Mouse (Mus musculus): ENCODE data around the gene Prss50. TPM values are rescaled to one million over a fixed set of nuclear protein-coding genes. Genes with fewer than 3 reads are reported as not detected.

Prss50 gene
- polyA plus RNA-seq, 1 experiment, result not detected

DNA sequence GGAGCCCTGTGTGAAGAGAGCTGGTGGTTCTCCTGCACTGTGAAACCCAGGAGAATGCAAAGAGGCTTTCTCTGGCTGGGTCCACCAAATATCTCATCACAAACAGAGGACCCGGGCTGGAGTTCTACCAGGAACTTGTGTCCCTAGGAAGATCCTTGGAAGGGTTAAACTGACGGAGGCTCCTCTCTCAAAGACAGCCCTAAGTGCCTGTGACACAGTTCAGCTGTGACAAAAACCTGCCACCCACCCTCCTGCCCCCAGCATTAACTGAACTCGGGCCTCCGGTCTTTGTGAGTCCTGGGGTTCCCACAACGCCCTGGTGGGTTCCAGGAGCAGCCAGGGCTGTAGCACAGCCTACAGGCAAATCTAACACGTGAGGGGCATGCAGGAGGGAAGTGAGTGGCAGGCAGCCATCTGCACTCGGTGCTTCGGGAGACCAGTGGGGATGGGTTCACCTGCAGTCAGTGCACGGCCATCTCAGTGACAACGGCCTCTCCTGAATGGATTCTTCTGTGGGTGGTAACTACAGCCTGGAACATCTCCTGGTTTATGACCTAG is 41.8 kb downstream of the Prss50 start:
- Histone ChIP-seq H3K4me1 (ENCODE audit: control insufficient read depth, insufficient read depth, low read length) (no peaks in the 10 kb centered on the region), H3K27ac (ENCODE audit: insufficient read depth, low read length) (no peak overlapping the region), H3K4me3 (ENCODE audit: insufficient read depth, low read length) (no peak overlapping the region)
- no peak for TF ChIP-seq CTCF (IDR thresholded peaks at IDR 0.05; ENCODE audit: borderline replicate concordance, insufficient read depth, low read length)
- TF ChIP-seq POLR2A (IDR thresholded peaks at IDR 0.05; ENCODE audit: low read depth, low read length), result no peak

DNA sequence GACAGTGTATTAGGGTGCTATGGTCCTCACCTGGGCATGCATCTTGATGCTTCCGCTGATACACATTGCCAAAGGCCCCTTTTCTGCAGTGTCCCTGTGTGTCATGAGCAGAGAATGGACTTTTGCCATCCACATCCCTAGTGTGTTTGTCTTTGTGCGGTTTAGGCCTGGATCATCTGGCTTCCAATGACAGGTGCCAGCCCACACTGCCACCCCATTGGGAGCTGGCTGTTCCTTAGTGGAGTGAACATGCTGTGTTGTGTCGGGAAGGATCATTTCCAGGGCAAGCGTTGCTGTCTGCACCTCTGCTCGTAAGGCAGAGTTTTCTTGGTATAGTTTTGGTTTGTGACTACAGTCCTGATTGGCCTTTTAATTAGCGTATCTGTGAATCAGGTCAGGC is 43.4 kb downstream of the Prss50 start:
- TF ChIP-seq POLR2A (IDR thresholded peaks at IDR 0.05; ENCODE audit: low read depth, low read length), result no peak
- no peak for TF ChIP-seq CTCF (IDR thresholded peaks at IDR 0.05; ENCODE audit: borderline replicate concordance, insufficient read depth, low read length)
- Histone ChIP-seq H3K27ac (ENCODE audit: insufficient read depth, low read length) (no peak overlapping the region), H3K4me3 (ENCODE audit: insufficient read depth, low read length) (no peak overlapping the region), H3K4me1 (ENCODE audit: control insufficient read depth, insufficient read depth, low read length) (no peaks in the 10 kb centered on the region)

DNA sequence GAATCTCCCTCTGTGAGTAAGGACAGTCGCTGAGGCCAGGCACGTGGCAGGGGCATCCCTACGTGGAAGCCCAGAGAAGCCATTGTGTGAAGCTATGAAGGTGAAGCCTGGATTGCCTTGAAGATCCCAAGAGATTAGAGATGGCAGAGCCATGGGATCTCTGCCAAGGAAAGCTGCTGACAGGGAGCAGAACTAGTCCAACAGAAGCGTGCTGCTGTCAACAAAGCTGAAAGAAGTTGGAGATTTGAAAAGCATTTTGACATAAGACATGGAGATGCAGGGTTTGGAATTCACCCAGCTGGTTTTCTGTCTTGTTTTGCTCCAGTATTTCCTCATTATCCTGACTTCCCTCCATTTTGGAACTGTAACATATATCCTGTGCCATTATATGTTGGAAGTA is 44.5 kb downstream of the Prss50 start:
- no peaks in the 10 kb centered on the region for H3K4me1 ChIP-seq (ENCODE audit: control insufficient read depth, insufficient read depth, low read length)
- no peak overlapping the region for H3K27ac ChIP-seq (ENCODE audit: insufficient read depth, low read length)
- TF ChIP-seq CTCF (IDR thresholded peaks at IDR 0.05; ENCODE audit: borderline replicate concordance, insufficient read depth, low read length), result no peak
- no peak for TF ChIP-seq POLR2A (IDR thresholded peaks at IDR 0.05; ENCODE audit: low read depth, low read length)
- H3K4me3 ChIP-seq (ENCODE audit: insufficient read depth, low read length), result no peak overlapping the region

DNA sequence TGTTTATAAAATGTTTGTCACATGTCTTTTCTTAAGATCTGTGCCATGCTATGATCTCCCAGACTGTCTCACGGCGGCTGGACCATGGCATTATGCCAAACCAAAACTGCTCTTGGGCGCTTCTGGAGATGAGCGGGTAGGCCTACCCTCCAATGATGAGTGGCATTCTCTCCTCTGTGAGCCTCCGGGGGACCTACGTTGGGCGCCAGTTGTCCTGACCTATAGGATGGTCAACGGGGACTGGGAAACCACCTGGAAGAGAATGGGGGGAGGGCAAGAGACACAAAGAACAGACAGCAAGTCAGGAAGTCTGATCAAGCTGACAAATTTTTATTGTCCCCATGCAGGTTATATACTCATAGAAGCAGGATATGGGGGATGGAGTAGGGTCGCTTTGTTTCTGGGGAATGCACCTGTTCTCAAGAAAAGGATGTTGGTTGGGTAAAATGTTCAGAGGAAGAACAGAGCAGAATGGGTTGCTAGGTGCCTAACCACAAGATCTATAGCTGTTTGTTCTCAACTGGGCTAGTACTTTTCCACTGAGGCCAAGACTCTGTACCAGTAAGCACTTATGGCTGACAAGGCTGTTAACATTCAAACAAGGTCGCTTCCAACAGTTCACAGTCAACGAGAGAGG is 49.6 kb downstream of the Prss50 start:
- H3K27ac ChIP-seq (ENCODE audit: insufficient read depth, low read length), result no peak overlapping the region
- TF ChIP-seq POLR2A (IDR thresholded peaks at IDR 0.05; ENCODE audit: low read depth, low read length), result no peak
- no peak for TF ChIP-seq CTCF (IDR thresholded peaks at IDR 0.05; ENCODE audit: borderline replicate concordance, insufficient read depth, low read length)
- no peak overlapping the region for H3K4me3 ChIP-seq (ENCODE audit: insufficient read depth, low read length)
- H3K4me1 ChIP-seq (ENCODE audit: control insufficient read depth, insufficient read depth, low read length), result no peaks in the 10 kb centered on the region

DNA sequence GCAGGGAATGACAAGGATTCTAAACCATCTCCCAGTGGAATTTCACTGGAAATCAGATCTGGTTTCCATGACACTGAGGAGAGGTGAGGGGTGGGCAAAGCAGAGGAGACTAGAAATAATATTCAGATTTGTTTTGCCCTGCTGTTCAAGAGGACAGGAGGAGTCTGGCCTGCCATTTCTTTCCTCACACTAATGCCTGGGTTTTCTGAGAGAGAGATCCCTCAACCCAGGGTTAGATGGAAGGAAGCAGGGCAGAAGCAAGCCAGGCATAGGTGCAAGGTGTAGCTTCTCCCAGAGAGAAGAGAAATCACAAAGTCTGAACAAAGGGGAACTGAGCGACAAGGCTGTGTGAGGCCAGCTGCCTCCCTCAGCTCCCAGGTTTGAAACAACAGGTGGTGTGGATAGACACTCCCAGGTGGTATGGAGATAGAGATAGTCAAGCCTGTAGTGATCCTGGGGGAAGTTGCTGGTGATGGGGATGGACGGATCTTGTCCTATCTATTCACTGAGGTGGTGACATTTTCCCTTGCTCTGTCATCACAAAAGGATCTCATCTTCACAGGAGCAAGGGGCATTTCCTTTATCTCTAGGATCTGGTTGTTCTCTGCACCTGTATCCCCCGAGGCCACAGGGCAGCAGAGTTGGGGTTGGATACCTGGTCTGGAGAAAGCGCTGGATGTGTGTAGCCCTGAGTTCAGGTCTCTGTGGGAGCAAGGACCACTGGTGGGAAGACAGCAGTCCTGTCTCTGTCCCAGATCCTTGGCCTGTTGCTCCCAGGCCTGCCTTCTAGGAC is 50.3 kb downstream of the Prss50 start:
- Histone ChIP-seq H3K4me3 (ENCODE audit: insufficient read depth, low read length) (no peak overlapping the region), H3K27ac (ENCODE audit: insufficient read depth, low read length) (no peak overlapping the region), H3K4me1 (ENCODE audit: control insufficient read depth, insufficient read depth, low read length) (no peaks in the 10 kb centered on the region)
- no peak for TF ChIP-seq POLR2A (IDR thresholded peaks at IDR 0.05; ENCODE audit: low read depth, low read length)
- TF ChIP-seq CTCF (IDR thresholded peaks at IDR 0.05; ENCODE audit: borderline replicate concordance, insufficient read depth, low read length), result no peak

DNA sequence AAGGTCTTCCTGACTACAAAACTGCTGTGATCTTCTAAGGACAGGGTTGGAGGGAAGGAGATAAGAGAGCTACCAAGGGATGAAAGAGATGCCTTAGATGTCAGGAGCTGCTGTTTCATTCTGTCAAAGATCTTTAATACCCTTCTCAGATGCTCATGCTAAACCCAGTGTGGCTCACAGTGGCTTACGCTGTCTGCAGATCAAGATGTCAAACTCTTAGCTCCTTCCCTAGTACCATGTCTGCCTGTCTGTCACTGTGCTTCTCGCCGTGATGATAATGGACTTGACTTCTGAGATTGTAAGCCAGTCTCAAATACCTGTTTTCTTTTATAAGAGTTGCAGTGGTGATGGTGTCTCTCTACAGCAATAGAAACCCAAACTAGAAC is 50.9 kb downstream of the Prss50 start:
- no peak overlapping the region for H3K4me3 ChIP-seq (ENCODE audit: insufficient read depth, low read length)

DNA sequence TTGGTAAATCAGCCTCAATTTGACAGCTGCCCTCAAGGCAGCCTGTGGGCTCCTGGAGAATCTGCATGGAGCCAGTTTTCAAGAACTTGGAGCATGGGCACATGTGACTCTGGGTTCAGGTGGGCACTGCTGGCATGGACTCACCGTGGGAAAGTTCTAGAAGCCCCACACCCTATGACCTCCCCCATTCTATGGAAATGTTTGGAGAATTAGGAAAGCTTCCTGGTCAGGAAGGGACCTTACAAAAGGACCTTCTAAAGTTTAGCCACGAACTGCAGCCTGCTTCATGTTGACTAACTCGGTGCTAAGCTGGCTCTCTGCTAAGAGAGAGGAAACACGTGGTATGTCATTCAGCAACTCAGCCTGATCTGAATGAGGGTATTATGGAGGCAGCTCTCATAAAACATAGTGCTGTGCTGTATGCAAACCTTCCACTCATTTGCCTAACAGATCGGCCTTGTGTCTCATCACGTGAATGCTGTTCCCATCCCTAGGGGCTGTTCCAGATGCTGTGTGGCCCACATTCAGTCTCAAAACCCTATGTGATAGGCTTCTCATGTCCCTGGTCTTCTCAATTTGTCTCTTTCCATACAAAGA is 51.7 kb downstream of the Prss50 start:
- TF ChIP-seq CTCF (IDR thresholded peaks at IDR 0.05; ENCODE audit: borderline replicate concordance, insufficient read depth, low read length) (no peak), POLR2A (IDR thresholded peaks at IDR 0.05; ENCODE audit: low read depth, low read length) (no peak)
- no peaks in the 10 kb centered on the region for H3K4me1 ChIP-seq (ENCODE audit: control insufficient read depth, insufficient read depth, low read length)
- H3K4me3 ChIP-seq (ENCODE audit: insufficient read depth, low read length), result no peak overlapping the region
- no peak overlapping the region for H3K27ac ChIP-seq (ENCODE audit: insufficient read depth, low read length)

More for the DNA sequence above, 50.9 kb downstream of the Prss50 start:
- no peak for TF ChIP-seq POLR2A (IDR thresholded peaks at IDR 0.05; ENCODE audit: low read depth, low read length)
- no peak for TF ChIP-seq CTCF (IDR thresholded peaks at IDR 0.05; ENCODE audit: borderline replicate concordance, insufficient read depth, low read length)
- Histone ChIP-seq H3K27ac (ENCODE audit: insufficient read depth, low read length) (no peak overlapping the region), H3K4me1 (ENCODE audit: control insufficient read depth, insufficient read depth, low read length) (no peaks in the 10 kb centered on the region)

Other genes starting within 250 kb of the Prss50 start
- 107 and 109 TPM in 2 replicates for gene Nradd, start 233.5 kb upstream of the Prss50 start, polyA plus RNA-seq (2011; ENCODE audit: insufficient read length, low read depth, missing spikeins)
- gene Nbeal2, start 203.8 kb upstream of the Prss50 start, polyA plus RNA-seq (2011; ENCODE audit: insufficient read length, low read depth, missing spikeins), result 1.8 TPM in 2 replicates
- 34.4 and 43.2 TPM in 2 replicates for gene Ccdc12, start 201.5 kb upstream of the Prss50 start, polyA plus RNA-seq (2011; ENCODE audit: insufficient read length, low read depth, missing spikeins)
- not detected in 2 replicates for gene Myl3, start 116.1 kb upstream of the Prss50 start, polyA plus RNA-seq (2011; ENCODE audit: insufficient read length, low read depth, missing spikeins)
- gene Pth1r, start 110.8 kb upstream of the Prss50 start, polyA plus RNA-seq (2011; ENCODE audit: insufficient read length, low read depth, missing spikeins), result 9.0 and 13.3 TPM in 2 replicates
- gene Prss42, start 59.8 kb upstream of the Prss50 start, polyA plus RNA-seq (2011; ENCODE audit: insufficient read length, low read depth, missing spikeins), result not detected in 2 replicates
- not detected in 2 replicates for gene Prss44, start 44.0 kb upstream of the Prss50 start, polyA plus RNA-seq (2011; ENCODE audit: insufficient read length, low read depth, missing spikeins)
- gene Prss43, start 31.3 kb upstream of the Prss50 start, polyA plus RNA-seq (2011; ENCODE audit: insufficient read length, low read depth, missing spikeins), result not detected in 2 replicates
- not detected in 2 replicates for gene Prss45, start 23.4 kb upstream of the Prss50 start, polyA plus RNA-seq (2011; ENCODE audit: insufficient read length, low read depth, missing spikeins)
- gene Prss46, start 13.5 kb upstream of the Prss50 start, polyA plus RNA-seq (2011; ENCODE audit: insufficient read length, low read depth, missing spikeins), result 0.86 and 1.4 TPM in 2 replicates
- 3.5 and 7.1 TPM in 2 replicates for gene Als2cl, start 21.9 kb downstream of the Prss50 start, polyA plus RNA-seq (2011; ENCODE audit: insufficient read length, low read depth, missing spikeins)
- 0.28 and 0.56 TPM in 2 replicates for gene Tmie, start 22.1 kb downstream of the Prss50 start, polyA plus RNA-seq (2011; ENCODE audit: insufficient read length, low read depth, missing spikeins)
- gene Fam240a, start 58.9 kb downstream of the Prss50 start, polyA plus RNA-seq (2011; ENCODE audit: insufficient read length, low read depth, missing spikeins), result not detected in 2 replicates
- not detected in 2 replicates for gene Tdgf1, start 88.2 kb downstream of the Prss50 start, polyA plus RNA-seq (2011; ENCODE audit: insufficient read length, low read depth, missing spikeins)
- gene Lrrc2, start 93.6 kb downstream of the Prss50 start, polyA plus RNA-seq (2011; ENCODE audit: insufficient read length, low read depth, missing spikeins), result not detected in 2 replicates
- not detected in 2 replicates for gene Rtp3, start 132.6 kb downstream of the Prss50 start, polyA plus RNA-seq (2011; ENCODE audit: insufficient read length, low read depth, missing spikeins)
- not detected in 2 replicates for gene Ltf, start 161.3 kb downstream of the Prss50 start, polyA plus RNA-seq (2011; ENCODE audit: insufficient read length, low read depth, missing spikeins)
- gene Ccrl2, start 199.6 kb downstream of the Prss50 start, polyA plus RNA-seq (2011; ENCODE audit: insufficient read length, low read depth, missing spikeins), result not detected in 2 replicates

Measured in embryonic fibroblast, embryonic 13.5 days (primary cell).